Mouse (Mus musculus) monocyte, adult 5-6 weeks (primary cell): Measurements from ENCODE around the gene Tnks1bp1. TPM values are rescaled to one million over a fixed set of nuclear protein-coding genes. Genes with fewer than 3 reads are reported as not detected.

Experiments used
- ATAC-seq: fragments of 153-309, 156-312 bp; replicated peaks from 2 replicates; pipeline ENCODE4 v1.8.0; 2017; ENCODE audit warnings: mild to moderate bottlenecking; ENCODE audit not compliant: low TSS enrichment, insufficient number of reproducible peaks, severe bottlenecking, poor library complexity, low FRiP score
- total RNA-seq: library from RNA; stranded (forward); fragments of 200-1000, 200-491, 200-594 nt; gene quantifications from 3 replicates; pipeline ENCODE4 v1.2.3, GENCODE M21; 2017

The Tnks1bp1 gene
- total RNA-seq, 1 experiment from 2014 or later: 7.1 TPM

DNA sequence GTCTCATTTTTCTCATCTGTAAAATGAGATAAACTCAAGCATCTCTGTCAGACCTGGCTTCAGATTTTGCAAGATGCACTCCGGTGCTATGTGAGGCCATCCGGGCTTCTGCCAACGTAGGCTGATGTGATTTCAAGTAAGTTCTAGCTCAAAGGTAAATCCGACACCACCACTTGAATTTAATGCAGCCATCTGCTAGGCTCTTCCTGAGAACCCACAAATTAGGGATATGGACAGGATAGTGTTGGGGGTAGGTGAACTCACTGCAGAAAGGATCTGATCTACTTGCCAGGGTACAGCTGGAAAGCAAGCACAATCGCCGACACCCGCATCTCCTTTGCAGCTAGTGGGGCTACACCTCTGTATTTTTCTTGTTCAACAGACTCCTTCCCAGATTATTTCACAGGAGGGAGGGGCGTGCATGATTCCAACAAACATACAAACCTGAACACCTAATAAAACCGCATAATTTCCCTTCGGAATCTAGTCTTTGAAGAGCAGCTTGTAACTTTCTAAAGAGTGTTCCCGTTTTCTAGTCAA, 11.2 kb upstream of the Tnks1bp1 start:
- no peak for ATAC-seq

GRCm38 (mm10) chr2:85037047-85038026, 10.5 kb upstream of the Tnks1bp1 start, which contains the start of the genes Ssrp1 and P2rx3:
TSS of gene Ssrp1 (plus strand) at chr2:85037234.
TSS of gene P2rx3 (minus strand) at chr2:85037462.
- peak; percentile 87 for ATAC-seq

- no peak for ATAC-seq
These were observed 9.5 kb upstream of the Tnks1bp1 start for GRCm38 (mm10) chr2:85038336-85038735.

- no peak for ATAC-seq
These were observed 4.2 kb upstream of the Tnks1bp1 start for GRCm38 (mm10) chr2:85043623-85044022.

DNA sequence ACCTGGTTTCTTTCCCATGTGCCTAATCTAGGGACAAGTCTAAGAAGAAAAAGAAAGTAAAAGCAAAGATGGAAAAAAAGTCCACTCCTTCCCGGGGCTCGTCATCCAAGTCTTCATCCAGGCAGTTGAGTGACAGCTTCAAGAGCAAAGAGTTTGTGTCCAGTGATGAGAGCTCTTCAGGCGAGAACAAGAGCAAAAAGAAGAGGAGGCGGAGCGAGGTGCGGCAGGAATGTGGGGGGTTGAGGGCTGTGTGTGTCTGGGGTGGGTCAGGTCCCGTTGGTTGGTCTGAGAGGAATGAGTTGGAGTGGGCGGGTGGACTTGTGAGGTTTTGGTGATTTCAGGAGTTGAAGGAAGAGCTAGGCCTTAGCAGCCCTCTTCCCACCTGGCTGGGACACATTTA, 1.6 kb upstream of the Tnks1bp1 start:
- ATAC-seq: no peak

GRCm38 (mm10) chr2:85047081-85047480, 741 bp upstream of the Tnks1bp1 start:
- ATAC-seq: no peak

DNA sequence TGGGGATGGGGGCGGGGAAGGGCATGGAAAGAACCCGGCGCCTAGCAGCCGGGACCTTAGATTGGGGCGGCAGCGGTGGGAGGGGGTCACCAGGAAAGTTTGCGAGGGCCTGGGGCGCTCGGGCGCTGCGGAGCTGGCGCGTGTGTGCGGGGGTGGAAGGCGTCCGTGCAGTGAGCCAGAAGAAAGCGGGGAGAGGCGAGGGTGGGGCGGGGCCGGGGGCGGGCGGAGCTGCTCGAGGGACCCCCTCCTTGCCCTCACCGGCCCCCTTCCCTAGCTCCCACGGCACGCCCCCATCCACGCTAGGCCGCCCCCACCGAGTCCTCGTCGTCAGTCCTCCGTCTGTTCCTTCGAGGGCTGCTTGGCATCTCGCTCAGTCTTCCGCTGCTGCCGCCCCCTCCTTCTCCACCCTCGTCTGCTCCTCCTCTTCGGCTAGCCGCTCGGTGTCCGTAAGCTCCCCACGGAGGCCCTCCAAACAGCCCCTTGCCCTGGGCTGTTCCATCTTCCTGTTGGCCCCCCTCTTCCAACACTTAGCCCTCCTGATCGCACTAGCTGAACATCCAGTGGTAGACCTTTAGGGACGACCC, 438 bp downstream of the Tnks1bp1 start:
- peak; percentile 18; the same call in 1 of the 2 replicates for ATAC-seq

DNA sequence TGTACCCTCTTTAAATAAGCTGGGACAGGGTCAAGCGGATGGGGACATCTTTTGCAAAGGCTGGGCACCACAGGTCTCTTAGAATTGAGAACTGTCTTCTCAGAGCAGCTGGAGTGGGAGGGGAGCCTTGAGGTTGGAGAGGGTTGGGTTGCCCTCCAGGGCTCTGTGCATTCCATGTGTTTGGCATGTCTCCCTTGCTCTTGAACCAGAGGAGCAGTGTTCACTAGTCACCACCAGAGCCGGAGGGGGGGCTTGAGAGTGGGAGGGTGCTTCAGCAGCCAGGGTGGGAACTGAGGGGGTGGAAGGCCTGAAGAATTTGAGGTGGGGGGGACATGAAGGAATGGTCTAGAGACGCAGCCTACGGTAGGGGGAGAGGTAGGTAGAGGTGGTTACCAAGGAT, 1.5 kb downstream of the Tnks1bp1 start:
- no peak for ATAC-seq

DNA sequence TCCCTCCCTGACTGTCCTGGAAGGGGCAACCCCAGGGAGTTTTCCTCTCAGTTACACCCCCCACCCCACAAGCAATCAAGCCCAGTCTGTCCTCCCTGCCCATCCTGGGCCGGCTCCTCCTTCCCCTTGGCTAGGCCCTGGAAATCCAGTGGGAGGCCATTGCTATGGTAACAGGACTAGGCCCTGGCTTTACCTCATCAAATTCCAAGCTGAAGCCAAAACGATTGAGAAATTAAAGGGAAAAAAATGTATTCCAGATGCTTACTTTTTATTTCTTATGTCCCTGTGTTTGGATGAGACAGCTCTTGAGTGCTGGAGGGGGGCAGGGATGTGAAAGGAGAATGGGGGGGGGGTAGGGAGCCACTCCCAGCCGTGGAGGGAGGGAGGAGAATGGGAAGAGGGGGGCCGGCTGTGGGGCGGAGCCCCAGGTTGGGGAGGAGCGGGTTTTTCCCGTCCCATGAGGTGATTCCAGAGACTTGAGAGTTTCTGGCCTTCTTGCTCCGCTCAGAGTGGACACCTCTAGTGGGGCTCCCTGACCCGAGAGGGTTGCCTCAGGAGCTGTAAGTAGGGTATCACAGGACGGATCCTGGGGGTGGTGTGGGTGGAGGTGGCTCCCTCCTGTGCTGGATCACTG, 2.3 kb downstream of the Tnks1bp1 start:
- no peak for ATAC-seq

DNA sequence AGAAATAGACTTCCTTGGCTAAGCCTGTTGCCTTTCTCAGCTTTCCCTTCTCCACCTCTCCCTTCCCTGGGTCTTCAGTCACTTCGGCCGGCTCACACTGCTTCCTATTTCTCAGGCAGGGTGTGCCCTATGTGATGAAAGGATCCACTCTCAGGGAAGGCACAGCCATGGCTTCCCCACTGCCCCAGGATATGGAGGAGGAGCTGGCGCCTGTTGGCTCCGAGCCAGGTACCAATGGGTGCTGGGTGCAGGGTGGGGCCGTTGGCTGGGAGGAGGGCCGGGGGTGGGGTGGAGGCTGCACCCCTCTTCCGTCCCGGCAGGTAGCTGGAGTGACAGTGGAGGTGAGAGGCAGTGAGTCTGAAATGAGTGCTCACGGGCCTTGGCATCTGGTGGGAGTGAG, 2.9 kb downstream of the Tnks1bp1 start:
- ATAC-seq: no peak

DNA sequence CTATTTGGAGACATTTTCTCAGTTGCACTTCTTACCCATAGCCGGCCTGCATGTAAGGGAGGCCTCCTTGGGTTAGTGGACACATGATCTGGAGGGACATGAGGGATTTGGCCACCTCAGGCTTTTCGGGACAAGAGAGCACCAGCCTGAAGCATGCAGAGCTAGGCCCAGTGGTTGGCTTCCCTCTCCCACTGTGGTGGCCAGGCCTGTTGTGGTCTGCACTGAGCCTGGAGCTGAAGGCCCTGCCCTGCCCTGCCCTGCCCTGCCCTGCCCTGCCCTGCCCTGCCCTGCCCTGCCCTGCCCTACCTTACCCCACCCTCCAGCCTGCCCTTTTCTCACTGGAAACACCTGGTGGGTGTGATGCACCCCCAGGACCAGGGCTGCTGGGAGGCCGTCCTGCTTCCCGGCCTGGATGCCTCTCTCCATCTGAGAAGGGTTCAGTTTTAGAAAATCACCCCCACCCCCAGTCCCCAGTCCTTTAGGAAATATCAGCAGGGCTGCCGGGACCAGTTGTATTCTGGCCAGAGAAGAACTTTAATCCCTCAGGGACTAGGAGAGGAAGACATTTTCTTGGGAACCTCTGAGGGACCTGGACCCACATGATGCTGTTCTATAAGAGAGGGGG, 5.5 kb downstream of the Tnks1bp1 start:
- no peak for ATAC-seq

DNA sequence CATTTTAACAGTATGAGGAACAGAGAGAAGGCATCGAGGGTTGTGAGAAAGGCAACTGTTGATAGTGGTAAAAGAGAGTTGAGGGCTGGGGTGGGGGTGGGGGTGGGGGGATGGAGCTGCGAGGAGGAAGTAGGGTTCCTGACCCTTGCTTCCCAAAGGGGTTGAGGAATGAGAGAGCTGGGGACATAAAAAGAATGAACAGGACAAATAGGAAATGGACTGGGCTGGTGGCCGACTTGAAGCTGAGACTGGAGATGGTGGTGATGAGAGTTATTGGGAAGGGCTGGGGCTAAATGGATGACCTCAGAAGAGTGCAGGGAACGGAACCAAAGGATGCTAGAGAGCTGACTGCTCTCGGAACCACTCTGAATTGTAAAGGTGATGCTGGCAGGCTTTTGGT, 8.9 kb downstream of the Tnks1bp1 start:
- no peak for ATAC-seq

DNA sequence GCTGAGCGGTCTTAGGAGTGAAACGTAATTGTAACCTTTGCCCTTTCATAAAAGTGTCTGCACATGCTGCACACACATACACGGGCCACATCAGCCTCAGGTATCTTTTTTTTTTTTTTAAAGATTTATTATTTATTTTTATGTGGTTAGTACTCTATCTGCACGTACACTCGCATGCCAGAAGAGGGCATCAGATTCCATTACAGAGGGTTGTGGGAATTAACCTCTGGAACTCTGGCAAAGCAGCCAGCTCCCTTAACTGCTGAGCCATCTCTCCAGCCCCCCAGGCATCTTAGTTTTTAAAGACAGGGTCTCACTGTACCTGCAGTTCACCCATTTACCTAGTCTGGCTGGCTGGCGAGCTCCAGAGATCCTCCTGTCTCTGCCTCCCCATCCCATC, 11.9 kb downstream of the Tnks1bp1 start:
- no peak for ATAC-seq

DNA sequence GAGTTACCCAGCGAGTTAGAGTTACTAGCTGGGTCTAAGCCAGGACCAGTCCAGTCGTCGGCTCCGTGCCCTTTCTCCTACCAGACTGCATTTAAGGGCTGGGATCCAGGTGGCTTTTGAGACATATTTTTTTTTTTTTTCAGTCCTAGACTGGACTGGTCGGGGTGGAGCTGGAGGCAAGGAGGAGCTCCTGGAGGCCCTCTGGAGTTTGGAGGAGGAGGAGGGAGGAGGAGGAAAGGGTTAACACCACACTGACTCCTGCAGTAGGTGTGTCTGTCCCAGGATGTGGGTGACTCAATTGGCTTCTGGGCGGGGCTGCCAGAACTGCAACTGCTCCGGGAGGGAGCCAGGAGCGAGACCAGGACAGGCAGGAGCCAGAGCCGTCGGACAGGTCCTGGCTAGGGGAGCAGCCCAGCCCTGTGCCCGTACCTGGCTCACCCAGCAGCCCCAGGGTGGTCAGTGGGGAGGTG, 12.8 kb downstream of the Tnks1bp1 start:
- ATAC-seq: no peak

DNA sequence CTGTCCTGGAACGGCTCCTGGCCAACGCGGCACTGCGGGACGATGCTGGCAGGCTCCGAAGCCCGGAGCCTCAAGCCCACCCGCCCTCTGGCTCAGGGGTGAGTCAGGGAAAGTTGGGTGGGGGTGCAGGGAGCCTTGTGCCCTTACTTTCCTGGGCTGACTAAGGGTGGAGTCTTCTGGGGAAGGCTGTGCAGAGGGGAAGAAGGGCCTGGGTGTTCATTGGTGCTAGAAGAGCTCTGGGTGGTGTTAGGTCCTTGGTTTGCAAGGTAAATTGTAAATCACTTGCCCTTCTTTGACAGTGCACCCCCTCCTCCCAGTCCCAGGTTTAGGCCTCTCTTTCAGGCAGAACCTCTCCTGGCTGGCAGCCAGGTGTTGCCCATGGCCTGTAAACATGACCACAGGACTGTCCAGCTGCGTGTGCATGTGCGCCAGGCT, 13.3 kb downstream of the Tnks1bp1 start:
- ATAC-seq: no peak

DNA sequence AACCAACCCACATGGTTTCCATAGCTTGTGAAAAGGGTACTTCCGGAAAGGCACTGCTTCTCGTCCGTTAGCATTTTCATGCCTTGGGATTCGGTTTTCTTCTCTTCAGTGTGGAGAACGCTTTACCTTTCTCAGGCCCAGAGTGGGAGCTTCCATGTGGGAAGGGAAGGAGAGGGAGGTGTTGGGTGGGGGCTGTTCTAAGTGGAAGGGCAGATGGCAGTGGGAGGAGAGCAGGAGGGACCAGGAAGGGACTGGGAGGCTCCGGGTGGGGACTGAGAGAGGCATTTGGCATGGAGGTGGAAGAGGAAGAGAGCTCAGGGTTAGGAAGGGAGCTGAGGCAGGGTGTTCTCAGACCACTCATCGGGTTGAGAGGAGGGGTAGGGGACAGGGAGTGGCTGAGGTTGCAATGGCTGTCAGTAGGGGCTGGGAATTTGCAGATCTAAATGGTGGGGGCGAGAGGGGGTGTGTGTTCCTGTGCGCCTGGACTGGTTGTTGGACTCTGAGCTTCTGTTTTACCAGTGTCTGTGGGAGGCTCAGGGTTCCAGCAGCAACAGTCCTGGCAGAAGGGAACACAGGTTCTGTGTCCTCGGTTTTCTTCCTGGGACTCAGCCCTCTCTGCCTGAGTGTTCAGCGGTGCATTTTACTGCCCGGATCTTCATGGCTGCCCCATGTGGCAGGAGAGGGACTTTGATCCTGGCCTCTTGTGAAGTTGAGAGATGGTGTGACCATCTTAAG, 17.5 kb downstream of the Tnks1bp1 start:
- ATAC-seq: no peak

DNA sequence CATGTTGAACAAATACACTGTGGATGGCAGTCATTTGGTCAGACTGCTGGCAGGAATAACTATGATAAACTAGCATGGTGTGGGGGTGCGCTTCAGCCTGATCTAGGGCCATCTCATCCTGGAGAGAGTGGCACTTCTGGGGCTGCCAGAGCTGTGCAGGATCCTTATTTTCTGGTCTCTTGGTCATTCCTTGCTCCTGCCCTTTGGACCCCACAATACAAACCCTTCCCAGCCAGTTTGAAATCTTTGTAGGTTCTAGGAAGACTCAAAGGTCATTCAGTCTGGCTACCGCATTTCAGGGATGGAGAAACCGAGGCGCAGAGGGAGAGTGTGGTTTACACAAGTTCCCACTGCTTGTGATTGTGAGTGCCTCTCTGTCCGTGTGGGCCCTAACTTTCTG, 19.1 kb downstream of the Tnks1bp1 start:
- no peak for ATAC-seq
